Mouse (Mus musculus): ENCODE measurements around the gene Krcc1.

The Krcc1 gene

DNA sequence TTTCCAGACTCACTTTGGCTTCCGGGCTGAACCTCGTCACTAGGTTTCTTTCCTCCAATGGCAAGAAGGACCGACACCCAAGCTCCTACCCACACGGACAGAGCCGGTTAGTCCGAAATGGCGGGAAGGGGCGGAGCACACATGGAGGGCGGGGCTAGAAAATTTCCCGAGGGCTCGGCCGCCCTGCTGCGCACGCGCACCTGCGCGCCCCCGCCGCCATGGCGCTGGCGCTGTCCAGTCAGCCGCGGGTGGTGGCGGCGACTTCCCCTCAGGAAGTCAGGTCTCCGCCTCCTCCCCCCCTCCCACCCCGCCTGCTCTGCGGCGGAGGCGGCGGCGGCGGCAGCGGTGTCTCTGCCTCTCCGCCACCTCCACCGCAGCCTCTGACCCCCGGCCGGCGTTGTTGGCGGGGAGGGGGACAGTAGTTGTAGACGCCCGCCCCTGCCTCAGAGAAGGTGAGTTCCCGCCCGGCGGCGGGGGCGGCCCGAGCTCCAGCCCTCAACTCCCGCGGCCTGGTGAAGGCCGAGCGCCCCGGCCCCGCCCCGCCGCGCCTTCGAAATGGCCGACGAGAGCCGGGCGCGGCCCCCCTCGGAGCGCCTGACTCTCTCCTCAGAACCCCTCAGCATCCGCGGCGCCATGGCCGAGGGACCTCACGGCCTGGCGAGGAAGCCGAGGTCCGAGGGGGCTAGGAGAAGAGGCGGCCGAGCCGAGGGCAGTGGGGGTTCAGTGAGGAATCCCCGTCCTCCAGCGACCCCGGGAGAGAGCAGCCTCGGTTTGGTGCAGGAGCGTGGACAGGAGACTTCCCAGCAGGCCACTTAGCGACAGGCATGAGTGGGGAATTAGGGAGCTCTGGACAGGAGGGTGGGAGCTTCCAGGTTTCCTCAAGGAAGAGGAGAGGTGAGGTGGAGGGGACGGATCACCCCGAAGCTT lies at the start of gene Krcc1:
Gene Krcc1, plus strand, starts transcription at position 289 of the 927 bp plus-strand sequence.
- peak; percentile 93 for DNase-seq (ENCODE audit: low read depth, low spot score)

DNA sequence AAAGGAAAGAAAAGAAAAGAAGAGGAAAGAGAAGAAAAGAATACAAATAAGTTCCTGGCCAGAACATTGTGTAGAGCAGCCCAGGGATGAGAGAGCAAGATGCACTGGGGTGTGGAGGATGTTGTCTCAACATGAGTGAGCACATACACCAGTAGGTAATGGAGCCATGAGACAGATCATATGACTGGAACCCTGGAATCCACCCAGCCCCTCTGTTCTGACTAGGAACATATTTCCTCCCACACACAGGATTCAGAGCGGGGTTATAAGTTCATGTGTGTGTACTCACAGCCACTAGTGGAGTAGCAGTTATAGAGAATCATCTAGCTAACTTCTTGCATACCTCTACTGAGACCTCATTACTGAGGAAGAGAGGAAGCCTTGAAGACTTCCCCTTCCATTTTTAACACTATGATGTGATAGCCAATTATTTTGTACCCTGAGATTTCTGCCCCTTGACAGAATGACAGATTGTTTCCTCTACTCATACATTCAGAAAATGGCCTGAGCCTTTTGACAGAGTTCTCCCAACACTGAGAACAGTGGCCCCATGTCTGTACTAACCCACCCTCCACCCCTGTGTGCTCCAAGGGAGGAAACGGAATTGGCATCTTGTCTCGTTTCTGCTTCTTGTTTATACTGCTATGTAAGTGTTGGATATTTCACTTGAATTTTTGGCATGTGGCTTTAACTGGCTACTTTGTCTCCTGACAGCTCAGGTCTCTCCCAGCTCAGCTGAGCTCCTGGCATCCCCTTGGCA lies 47.1 kb upstream of the Krcc1 start:
- no peak for DNase-seq (ENCODE audit: low read depth, low spot score)

- DNase-seq (ENCODE audit: low read depth, low spot score): no peak
These were observed 44.9 kb upstream of the Krcc1 start for GRCm38 (mm10) chr6:71226544-71226943.

DNA sequence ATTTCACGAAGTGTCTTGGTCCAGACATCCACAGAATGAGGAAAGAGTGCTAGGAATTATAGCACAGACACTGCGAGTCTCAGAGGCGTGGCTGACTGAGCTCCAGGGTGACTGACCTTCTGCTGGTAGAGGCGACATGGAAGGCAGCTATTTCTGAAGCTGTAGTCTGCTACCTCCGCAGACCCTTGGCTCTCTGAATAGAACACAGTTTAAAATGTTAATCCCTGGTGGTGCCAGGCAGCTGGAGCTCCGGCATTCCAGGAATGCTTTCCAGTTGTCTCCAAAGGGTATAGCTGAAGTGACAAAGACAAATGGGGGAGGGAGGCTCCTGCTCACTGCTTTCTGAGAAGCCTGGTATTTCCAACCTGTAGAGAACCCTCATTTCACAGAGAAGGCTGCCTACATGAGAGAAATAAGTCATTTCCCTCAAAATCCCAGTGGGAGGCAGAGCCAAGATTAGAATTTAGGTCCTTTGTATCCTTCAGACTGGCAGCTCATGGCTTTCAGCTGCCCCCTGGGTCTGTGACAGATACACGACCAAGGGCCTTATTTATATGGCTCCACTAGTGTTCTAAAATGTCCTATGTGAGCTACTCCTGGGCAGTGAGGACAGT lies 44.2 kb upstream of the Krcc1 start:
- DNase-seq (ENCODE audit: low read depth, low spot score): no peak

- no peak for DNase-seq (ENCODE audit: low read depth, low spot score)
These were observed 36.4 kb upstream of the Krcc1 start for GRCm38 (mm10) chr6:71235121-71235520.

DNA sequence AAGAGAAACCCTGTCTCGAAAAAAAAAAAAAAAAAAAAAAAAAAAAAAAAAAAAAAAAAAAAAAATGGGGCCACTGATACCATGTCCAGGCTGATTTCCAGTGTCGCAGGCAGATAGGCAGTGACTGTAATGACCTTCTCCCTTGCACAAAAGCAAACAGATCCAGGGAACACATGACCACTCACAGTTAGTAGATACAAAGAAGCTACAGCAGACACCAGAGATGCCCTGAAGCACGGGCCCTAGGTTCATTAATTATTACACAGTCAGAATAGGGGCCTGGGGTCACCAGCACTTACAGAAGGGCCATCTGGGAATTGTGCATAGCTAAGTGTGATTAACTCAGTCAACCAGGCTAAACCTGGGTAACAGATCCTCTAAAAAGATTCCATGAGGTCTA lies 35.5 kb upstream of the Krcc1 start:
- DNase-seq (ENCODE audit: low read depth, low spot score): no peak

- no peak for DNase-seq (ENCODE audit: low read depth, low spot score)
These were observed 35.0 kb upstream of the Krcc1 start for GRCm38 (mm10) chr6:71236506-71236905.

DNA sequence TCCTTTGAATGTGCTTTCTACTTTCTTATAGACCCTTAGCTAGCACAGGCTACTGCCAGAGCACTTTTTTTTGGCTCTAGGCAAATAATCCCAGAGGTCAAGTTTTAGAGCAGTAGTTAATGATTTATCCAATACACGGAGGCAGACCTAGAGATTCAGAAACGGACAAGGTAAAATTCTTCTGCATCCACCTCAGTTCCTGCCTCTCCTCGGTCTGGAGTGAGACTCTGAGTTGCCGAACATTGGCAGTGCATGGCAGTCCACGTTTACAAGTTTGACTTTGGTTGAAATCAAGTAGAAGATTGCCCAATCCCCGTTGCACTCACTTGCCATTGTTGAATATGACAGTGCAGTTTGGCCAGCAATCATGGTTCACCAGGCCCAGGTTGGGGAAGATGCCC lies 34.4 kb upstream of the Krcc1 start:
- no peak for DNase-seq (ENCODE audit: low read depth, low spot score)

DNA sequence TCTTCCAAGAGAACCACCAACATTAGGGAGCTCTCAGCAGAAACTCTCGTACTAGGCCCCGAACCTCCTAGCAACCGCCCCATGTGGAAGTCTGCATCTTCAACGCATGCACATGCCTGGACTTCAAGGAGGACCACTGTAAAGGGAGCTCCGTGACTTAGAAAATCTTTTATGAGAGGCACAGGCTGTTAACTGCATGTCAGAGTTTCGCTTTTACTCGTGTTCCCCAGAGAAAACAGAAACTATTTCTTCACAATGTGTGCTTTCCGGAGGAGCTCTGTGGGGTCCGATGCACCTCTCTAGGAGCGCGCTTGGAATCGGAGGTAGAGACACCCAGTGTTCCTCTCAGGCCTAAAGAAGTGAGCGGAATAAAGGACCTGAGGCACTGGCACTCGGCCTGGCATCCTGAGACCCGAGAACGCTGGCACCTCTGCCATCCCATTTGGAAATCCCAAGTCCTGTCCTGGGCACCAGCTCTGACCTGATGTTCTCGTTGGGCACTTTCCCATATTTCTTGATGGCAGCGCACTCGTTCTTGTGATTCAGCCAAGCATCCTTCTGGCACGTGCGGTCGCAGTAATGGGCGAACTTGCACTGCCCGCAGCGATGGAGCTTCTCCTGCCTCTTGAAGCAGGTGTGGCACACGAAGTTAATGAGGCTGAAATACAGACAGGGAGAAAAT lies 32.3 kb upstream of the Krcc1 start:
- DNase-seq (ENCODE audit: low read depth, low spot score): no peak

DNA sequence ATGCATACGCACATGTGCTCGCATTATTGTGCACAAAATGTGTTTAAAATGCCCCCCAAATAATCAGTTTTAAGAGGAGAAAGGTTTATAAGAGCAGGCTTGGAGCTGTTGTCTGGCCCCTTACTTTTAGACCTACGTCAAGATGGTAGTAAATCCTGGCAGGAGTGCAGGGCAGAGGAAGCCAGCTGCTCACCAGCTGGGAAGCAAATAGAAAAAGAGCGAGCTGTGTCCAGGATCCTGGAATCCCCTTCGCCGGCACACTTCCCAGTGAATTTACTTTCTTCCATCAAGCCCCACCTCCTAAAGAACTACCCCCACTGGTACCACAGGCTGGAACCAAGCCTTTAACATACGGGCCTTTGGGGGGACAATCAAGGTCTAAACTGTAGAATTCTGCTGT lies 30.6 kb upstream of the Krcc1 start:
- DNase-seq (ENCODE audit: low read depth, low spot score): no peak

- no peak for DNase-seq (ENCODE audit: low read depth, low spot score)
These were observed 28.7 kb upstream of the Krcc1 start for GRCm38 (mm10) chr6:71242811-71243210.

DNA sequence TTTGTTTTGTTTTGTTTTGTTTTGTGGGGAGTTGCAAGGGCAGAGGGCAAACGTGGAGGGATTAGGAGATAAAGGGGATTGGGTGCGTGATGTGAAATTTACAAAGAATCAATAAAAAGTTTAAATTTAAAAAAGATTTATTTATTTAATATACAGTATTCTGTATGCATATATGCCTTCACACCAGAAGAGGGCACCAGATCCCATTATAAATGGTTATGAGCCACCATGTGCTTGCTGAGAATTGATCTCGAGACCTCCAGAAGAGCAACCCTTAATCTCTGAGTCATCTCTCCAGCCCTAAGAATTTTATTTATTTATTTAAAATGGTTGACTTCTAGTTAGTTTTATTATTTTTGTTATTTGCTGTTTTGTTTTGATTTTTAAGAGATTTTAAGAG lies 28.2 kb upstream of the Krcc1 start:
- DNase-seq (ENCODE audit: low read depth, low spot score): no peak

DNA sequence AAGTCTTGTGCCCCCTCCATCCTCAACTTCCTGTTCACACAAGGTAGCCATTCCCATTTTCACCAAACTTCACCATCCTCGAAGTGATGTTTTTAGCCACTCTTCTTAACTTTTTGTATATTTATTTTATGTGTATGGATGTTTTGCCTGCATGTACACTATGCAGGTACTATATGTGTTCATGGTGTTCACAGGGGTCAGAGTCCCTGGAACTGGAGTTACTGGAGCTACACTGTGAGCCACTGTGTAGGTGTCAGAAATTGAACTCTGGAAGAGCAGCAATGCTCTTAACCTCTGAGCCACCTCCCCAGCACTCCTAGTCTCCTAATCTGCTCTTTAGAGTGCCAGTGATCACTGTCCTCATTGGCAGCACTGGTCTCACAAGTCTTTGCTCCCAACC lies 23.1 kb upstream of the Krcc1 start:
- no peak for DNase-seq (ENCODE audit: low read depth, low spot score)

DNA sequence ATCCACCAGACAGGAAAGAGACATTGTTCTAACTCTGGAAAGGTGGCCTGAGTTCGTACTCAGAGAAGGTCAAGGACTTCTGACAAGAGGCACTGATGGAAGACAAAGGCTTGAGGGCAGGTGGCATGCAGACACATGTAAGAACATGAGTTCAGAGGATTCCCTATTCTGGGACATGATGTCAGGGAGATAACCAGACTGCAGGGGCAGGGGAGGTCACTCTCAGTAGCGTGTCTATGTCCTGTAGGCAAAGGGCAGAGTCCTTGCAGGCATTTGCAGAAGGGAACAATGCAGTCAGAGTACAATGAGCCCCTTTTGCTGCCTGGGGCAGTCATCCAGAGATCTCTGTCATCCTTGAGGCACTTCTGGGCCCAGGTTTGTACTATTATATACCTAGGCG lies 21.9 kb upstream of the Krcc1 start:
- no peak for DNase-seq (ENCODE audit: low read depth, low spot score)

DNA sequence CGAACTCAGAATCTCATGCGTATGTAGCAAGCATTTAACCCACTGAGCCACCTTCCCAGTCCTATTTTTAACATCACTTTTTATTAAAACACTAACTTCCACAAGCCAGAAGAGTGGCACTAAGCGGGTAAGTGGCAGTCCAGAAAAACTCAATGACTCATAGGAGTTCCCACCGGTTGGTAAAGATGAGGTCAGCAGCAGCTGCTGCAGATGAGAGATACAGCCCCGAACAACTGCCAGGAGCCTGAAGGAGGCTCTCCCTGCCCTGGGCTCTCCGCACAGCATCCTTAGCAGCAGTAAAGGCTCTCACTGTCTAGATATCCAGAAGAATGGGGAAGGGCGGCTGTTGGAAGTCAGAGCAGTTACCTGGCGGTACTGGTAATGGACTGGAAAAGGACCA lies 20.5 kb upstream of the Krcc1 start:
- no peak for DNase-seq (ENCODE audit: low read depth, low spot score)

- DNase-seq (ENCODE audit: low read depth, low spot score): no peak
These were observed 17.0 kb upstream of the Krcc1 start for GRCm38 (mm10) chr6:71254456-71254855.

GRCm38 (mm10) chr6:71256166-71256565 lies 15.3 kb upstream of the Krcc1 start:
- DNase-seq (ENCODE audit: low read depth, low spot score): no peak

- DNase-seq (ENCODE audit: low read depth, low spot score): no peak
These were observed 14.1 kb upstream of the Krcc1 start for GRCm38 (mm10) chr6:71257375-71257774.

DNA sequence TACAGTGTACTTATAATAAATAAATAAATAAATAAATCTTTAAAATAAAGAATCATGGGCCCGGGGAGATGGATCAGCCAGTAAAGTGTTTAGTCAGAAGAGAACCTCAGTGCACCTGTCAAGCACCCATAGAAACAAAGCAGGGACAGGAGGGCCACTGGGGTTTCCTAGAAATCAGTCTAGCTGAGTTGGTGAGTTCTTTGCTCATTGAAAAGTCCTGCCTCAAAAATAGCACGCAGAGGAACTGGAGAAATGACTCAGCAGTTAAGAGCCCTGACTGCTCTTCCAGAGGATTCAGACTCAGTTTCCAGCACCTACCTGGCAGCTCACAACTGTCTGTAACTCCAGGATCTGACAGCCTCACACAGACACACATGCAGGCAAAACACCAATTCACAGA lies 12.9 kb upstream of the Krcc1 start:
- DNase-seq (ENCODE audit: low read depth, low spot score): no peak

- no peak for DNase-seq (ENCODE audit: low read depth, low spot score)
These were observed 12.3 kb upstream of the Krcc1 start for GRCm38 (mm10) chr6:71259166-71259565.

DNA sequence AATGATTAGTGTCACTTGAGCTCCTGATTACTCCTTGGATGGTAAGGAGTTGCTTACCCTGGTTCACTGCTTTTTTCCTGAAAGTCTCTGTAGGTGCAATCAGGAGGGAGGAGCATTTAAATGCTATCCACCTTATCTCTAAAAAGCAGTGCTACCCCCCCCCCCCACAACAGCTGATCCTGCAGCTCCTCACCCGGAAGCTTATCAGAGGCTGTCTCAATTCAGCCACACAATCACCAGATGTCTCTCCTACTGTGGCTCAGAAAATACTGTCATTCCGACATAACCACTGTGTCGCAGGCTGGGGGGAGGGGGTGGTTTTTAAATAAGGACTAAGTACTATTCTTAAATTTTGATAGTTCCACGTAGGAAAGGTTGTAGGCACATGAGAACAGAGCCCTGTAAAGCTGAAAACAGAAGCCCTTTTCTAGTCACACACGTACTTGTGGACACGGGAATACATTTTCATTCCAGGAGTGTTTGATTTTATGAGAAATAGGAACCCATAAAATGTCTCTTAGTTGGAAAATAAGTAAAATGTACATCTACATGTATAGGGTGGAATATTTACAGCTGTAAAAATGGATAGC lies 11.3 kb upstream of the Krcc1 start:
- DNase-seq (ENCODE audit: low read depth, low spot score): no peak

Measured in retina, postnatal 7 days (tissue).